Mouse (Mus musculus) midbrain, postnatal 0 days (tissue): Measurements from ENCODE around the gene Vmn1r203. TPM values are rescaled to one million over a fixed set of nuclear protein-coding genes. Genes with fewer than 3 reads are reported as not detected.
"Not testable (repeated sequence)": the region's sequence is repeated elsewhere in the genome, so short reads cannot be mapped to it uniquely, and the experiment has no call there.

ENCODE experiments used
- ATAC-seq: fragments of 200-750 bp; cut with Nextera tagmentation; 2 replicates; pipeline ENCODE4 v1.8.0; 2017; ENCODE audit warnings: moderate number of reproducible peaks, mild to moderate bottlenecking, moderate TSS enrichment, moderate library complexity; ENCODE audit not compliant: low FRiP score
- DNase-seq: peaks from one replicate; pipeline ENCODE4 v3.0.0-alpha.2; 2015; ENCODE audit warnings: low spot score
- H3K27ac ChIP-seq: fragments of 300-500 bp; sonication (generic); 2 replicates; pipeline ENCODE4 v1.5.1; 2014; ENCODE audit warnings: low read depth, mild to moderate bottlenecking, low read length, mixed read lengths
- H3K27me3 ChIP-seq: fragments of 300-500 bp; sonication (generic); 2 replicates; pipeline ENCODE4 v1.6.1; 2014; ENCODE audit warnings: low read length, control low read depth, mixed read lengths; ENCODE audit not compliant: insufficient read depth
- H3K36me3 ChIP-seq: fragments of 300-500 bp; sonication (generic); 2 replicates; pipeline ENCODE4 v1.6.1; 2014; ENCODE audit warnings: low read length, control low read depth, mixed read lengths; ENCODE audit not compliant: insufficient read depth
- H3K4me1 ChIP-seq: fragments of 300-500 bp; sonication (generic); 2 replicates; pipeline ENCODE4 v1.6.1; 2014; ENCODE audit warnings: mild to moderate bottlenecking, control low read depth, antibody characterized with exemption, low read length, mixed read lengths; ENCODE audit not compliant: insufficient read depth
- H3K4me2 ChIP-seq: fragments of 300-500 bp; sonication (generic); 2 replicates; pipeline ENCODE4 v1.6.1; 2014; ENCODE audit warnings: low read depth, mild to moderate bottlenecking, low read length, mixed read lengths; ENCODE audit not compliant: poor library complexity, severe bottlenecking
- H3K4me3 ChIP-seq: fragments of 300-500 bp; sonication (generic); 2 replicates; pipeline ENCODE4 v1.5.1; 2014; ENCODE audit warnings: low read depth, mild to moderate bottlenecking, low read length, moderate library complexity
- H3K9ac ChIP-seq: fragments of 300-500 bp; sonication (generic); replicated peaks from 2 replicates; pipeline ENCODE4 v1.6.1; 2014; ENCODE audit warnings: mild to moderate bottlenecking, low read length, moderate library complexity, mixed read lengths; ENCODE audit not compliant: poor library complexity, severe bottlenecking
- H3K9me3 ChIP-seq: fragments of 300-500 bp; sonication (generic); 2 replicates; pipeline ENCODE4 v1.6.1; 2016; ENCODE audit warnings: low read length, control low read depth
- CTCF ChIP-seq: IDR thresholded peaks from 2 replicates; pipeline ENCODE4 v1.5.1; 2016; ENCODE audit warnings: antibody characterized with exemption, mild to moderate bottlenecking
- whole genome bisulfite sequencing: fragments of 180-500 bp; shearing (Covaris S2); extraction: QIAGEN DNeasy Blood & Tissue Kit; methylation state at CpG from one replicate; pipeline ENCODE4 v1.1.7; 2014; 5-methylcytosine and 5-hydroxymethylcytosine counted together
- polyA plus RNA-seq: library from polyadenylated mRNA; unstranded; fragments of >200 nt; fragmentation: Nextera tagmentation; extraction: Ambion mirVana; gene quantifications from 2 replicates; pipeline ENCODE4 v1.2.1, GENCODE M21; 2015
- total RNA-seq: library from RNA; depleted of rRNA; stranded (reverse); fragments of >200 nt; gene quantifications from 2 replicates; pipeline ENCODE4 v1.2.3, GENCODE M21; 2014; rRNA removed

Gene Vmn1r203
- total RNA-seq (not detected in 2 replicates), polyA plus RNA-seq (not detected in 2 replicates)

- Histone ChIP-seq H3K4me2 (no peak within 1 kb of the TSS), H3K9ac (no peak within 1 kb of the TSS), H3K27me3 (no peaks in the 10 kb centered on the region), H3K27ac (no peak within 1 kb of the TSS), H3K36me3 (no peaks in the 10 kb centered on the region), H3K9me3 (no peaks in the 10 kb centered on the region), H3K4me3 (no peak within 1 kb of the TSS), H3K4me1 (no peaks in the 10 kb centered on the region)
- no peak for TF ChIP-seq CTCF
- DNase-seq, result no peak
- no peak for ATAC-seq
These were observed at the start of gene Vmn1r203 for GRCm38 (mm10) chr13:22517814-22518213. Vmn1r203 (plus strand) TSS chr13:22518114.

- H3K9ac ChIP-seq, result no peak within 1 kb of the TSS
- no peak within 1 kb of the TSS for H3K4me3 ChIP-seq
- no peak for DNase-seq
- ATAC-seq, result no peak
- no peaks in the 10 kb centered on the region for H3K4me1 ChIP-seq
- H3K27me3 ChIP-seq, result no peaks in the 10 kb centered on the region
- no peak within 1 kb of the TSS for H3K27ac ChIP-seq
- no peak within 1 kb of the TSS for H3K4me2 ChIP-seq
- no peaks in the 10 kb centered on the region for H3K36me3 ChIP-seq
- 72% methylated on average over 1 of the region's 1 CpGs for WGBS
- no peak for TF ChIP-seq CTCF
- no peaks in the 10 kb centered on the region for H3K9me3 ChIP-seq
These were observed 46.3 kb upstream of the Vmn1r203 start, which contains the start of gene Vmn1r201 for GRCm38 (mm10) chr13:22471623-22472022. Vmn1r201 (plus strand) TSS chr13:22471923.

- H3K27me3 ChIP-seq, result no peaks in the 10 kb centered on the region
- WGBS, result 19% methylated on average over 3 of the region's 3 CpGs
- H3K9ac ChIP-seq, result no peak overlapping the region
- DNase-seq (no peak), ATAC-seq (no peak)
- H3K4me2 ChIP-seq, result no peak overlapping the region
- H3K36me3 ChIP-seq, result no peaks in the 10 kb centered on the region
- H3K4me1 ChIP-seq, result no peaks in the 10 kb centered on the region
- H3K27ac ChIP-seq, result no peak overlapping the region
- no peak for TF ChIP-seq CTCF
- H3K9me3 ChIP-seq, result no peaks in the 10 kb centered on the region
- no peak overlapping the region for H3K4me3 ChIP-seq
These were observed 15.5 kb upstream of the Vmn1r203 start for GRCm38 (mm10) chr13:22502431-22502830.

GRCm38 (mm10) chr13:22505281-22505680, 12.6 kb upstream of the Vmn1r203 start, which contains the start of gene Vmn1r202:
Vmn1r202 (minus strand) TSS chr13:22505381.
- Histone ChIP-seq H3K27me3 (no peaks in the 10 kb centered on the region), H3K4me2 (no peak within 1 kb of the TSS), H3K36me3 (no peaks in the 10 kb centered on the region), H3K9me3 (no peaks in the 10 kb centered on the region), H3K4me3 (no peak within 1 kb of the TSS), H3K9ac (no peak within 1 kb of the TSS), H3K4me1 (no peaks in the 10 kb centered on the region), H3K27ac (no peak within 1 kb of the TSS)
- no peak for TF ChIP-seq CTCF
- no peak for ATAC-seq
- no peak for DNase-seq

- 57% methylated on average over 1 of the region's 1 CpGs for WGBS
These were observed 35.0 kb downstream of the Vmn1r203 start, which contains the start of gene Vmn1r204 for GRCm38 (mm10) chr13:22552898-22553297. Vmn1r204 (plus strand) TSS chr13:22553198.

GRCm38 (mm10) chr13:22574911-22575310, 57.0 kb downstream of the Vmn1r203 start:
- not testable (repeated sequence) for ATAC-seq, H3K9ac ChIP-seq, H3K9me3 ChIP-seq, H3K27ac ChIP-seq, H3K36me3 ChIP-seq, DNase-seq, H3K4me3 ChIP-seq, H3K27me3 ChIP-seq, H3K4me1 ChIP-seq, H3K4me2 ChIP-seq
- WGBS, result 84% methylated on average over 3 of the region's 3 CpGs

More at GRCm38 (mm10) chr13:22552898-22553297, 35.0 kb downstream of the Vmn1r203 start, which contains the start of gene Vmn1r204:
- H3K36me3 ChIP-seq, H3K4me2 ChIP-seq, DNase-seq, H3K4me1 ChIP-seq, H3K9me3 ChIP-seq, H3K4me3 ChIP-seq, H3K9ac ChIP-seq, ATAC-seq, H3K27ac ChIP-seq, H3K27me3 ChIP-seq: not testable (repeated sequence)

Other genes with a start within 250 kb of the Vmn1r203 start
- gene Vmn1r195, start 247.6 kb upstream of the Vmn1r203 start, total RNA-seq, result not detected in 2 replicates
- not detected in 2 replicates for gene Vmn1r195, start 247.6 kb upstream of the Vmn1r203 start, polyA plus RNA-seq
- not detected in 2 replicates for gene Vmn1r196, start 228.2 kb upstream of the Vmn1r203 start, total RNA-seq
- not detected in 2 replicates for gene Vmn1r196, start 228.2 kb upstream of the Vmn1r203 start, polyA plus RNA-seq
- not detected in 2 replicates for gene Vmn1r197, start 193.5 kb upstream of the Vmn1r203 start, total RNA-seq
- not detected in 2 replicates for gene Vmn1r197, start 193.5 kb upstream of the Vmn1r203 start, polyA plus RNA-seq
- not detected in 2 replicates for gene Vmn1r198, start 167.8 kb upstream of the Vmn1r203 start, total RNA-seq
- gene Vmn1r198, start 167.8 kb upstream of the Vmn1r203 start, polyA plus RNA-seq, result not detected in 2 replicates
- not detected in 2 replicates for gene Vmn1r199, start 138.3 kb upstream of the Vmn1r203 start, total RNA-seq
- gene Vmn1r199, start 138.3 kb upstream of the Vmn1r203 start, polyA plus RNA-seq, result not detected in 2 replicates
- not detected in 2 replicates for gene Vmn1r200, start 127.7 kb upstream of the Vmn1r203 start, total RNA-seq
- not detected in 2 replicates for gene Vmn1r200, start 127.7 kb upstream of the Vmn1r203 start, polyA plus RNA-seq
- gene Vmn1r201, start 46.2 kb upstream of the Vmn1r203 start, total RNA-seq, result not detected in 2 replicates
- gene Vmn1r201, start 46.2 kb upstream of the Vmn1r203 start, polyA plus RNA-seq, result not detected in 2 replicates
- gene Vmn1r202, start 12.7 kb upstream of the Vmn1r203 start, total RNA-seq, result not detected in 2 replicates
- not detected in 2 replicates for gene Vmn1r202, start 12.7 kb upstream of the Vmn1r203 start, polyA plus RNA-seq
- gene Vmn1r204, start 35.1 kb downstream of the Vmn1r203 start, total RNA-seq, result not detected in 2 replicates
- not detected in 2 replicates for gene Vmn1r204, start 35.1 kb downstream of the Vmn1r203 start, polyA plus RNA-seq
- gene Vmn1r205, start 74.9 kb downstream of the Vmn1r203 start, total RNA-seq, result not detected in 2 replicates
- gene Vmn1r205, start 74.9 kb downstream of the Vmn1r203 start, polyA plus RNA-seq, result not detected in 2 replicates
- gene Vmn1r206, start 106.1 kb downstream of the Vmn1r203 start, total RNA-seq, result not detected in 2 replicates
- gene Vmn1r206, start 106.1 kb downstream of the Vmn1r203 start, polyA plus RNA-seq, result not detected in 2 replicates
- gene Vmn1r207-ps, start 211.5 kb downstream of the Vmn1r203 start, total RNA-seq, result not detected in 2 replicates
- gene Vmn1r207-ps, start 211.5 kb downstream of the Vmn1r203 start, polyA plus RNA-seq, result not detected in 2 replicates